Mouse (Mus musculus) stomach, postnatal 0 days (tissue): ENCODE data around the gene Cars.

ENCODE experiments used
- CTCF ChIP-seq: IDR thresholded peaks from 2 replicates; pipeline ENCODE4 v1.5.1; 2016; ENCODE audit warnings: antibody characterized with exemption, low read depth, mild to moderate bottlenecking, moderate library complexity
- EP300 ChIP-seq: optimal IDR thresholded peaks from 2 replicates; pipeline ENCODE3; 2016; ENCODE audit warnings: antibody characterized with exemption

GRCm38 (mm10) chr7:143511335-143511712 lies 88.6 kb downstream of the Cars start:
- TF ChIP-seq EP300, result no peak
- TF ChIP-seq CTCF, result no peak
